Mouse (Mus musculus) midbrain, embryonic 12.5 days (tissue): ENCODE measurements around the gene Map2k3. TPM values are rescaled to one million over a fixed set of nuclear protein-coding genes. Genes with fewer than 3 reads are reported as not detected.
"Not testable (repeated sequence)": the region's sequence is repeated elsewhere in the genome, so short reads cannot be mapped to it uniquely, and the experiment has no call there.

Experiments used
- ATAC-seq: fragments of 200-750 bp; cut with Nextera tagmentation; 2 replicates; pipeline ENCODE4 v1.8.0; 2017; ENCODE audit warnings: low read depth, moderate TSS enrichment, moderate library complexity; ENCODE audit not compliant: low FRiP score
- H3K27ac ChIP-seq: fragments of 300-500 bp; sonication (generic); replicated peaks from 2 replicates; pipeline ENCODE4 v1.5.1; 2016; ENCODE audit warnings: mild to moderate bottlenecking
- H3K27me3 ChIP-seq: fragments of 300-500 bp; sonication (generic); 2 replicates; pipeline ENCODE4 v1.6.1; 2016; ENCODE audit warnings: mild to moderate bottlenecking
- H3K36me3 ChIP-seq: fragments of 300-500 bp; sonication (generic); 2 replicates; pipeline ENCODE4 v1.6.1; 2016
- H3K4me1 ChIP-seq: fragments of 300-500 bp; sonication (generic); 2 replicates; pipeline ENCODE4 v1.6.1; 2016
- H3K4me2 ChIP-seq: fragments of 300-500 bp; sonication (generic); replicated peaks from 2 replicates; pipeline ENCODE4 v1.6.1; 2016; ENCODE audit warnings: mild to moderate bottlenecking, moderate library complexity
- H3K4me3 ChIP-seq: fragments of 300-500 bp; sonication (generic); 2 replicates; pipeline ENCODE4 v1.5.1; 2016; ENCODE audit warnings: mild to moderate bottlenecking
- H3K9ac ChIP-seq: fragments of 300-500 bp; sonication (generic); replicated peaks from 2 replicates; pipeline ENCODE4 v1.6.1; 2016; ENCODE audit warnings: mild to moderate bottlenecking, moderate library complexity
- H3K9me3 ChIP-seq: fragments of 300-500 bp; sonication (generic); 2 replicates; pipeline ENCODE4 v1.6.1; 2016; ENCODE audit warnings: mild to moderate bottlenecking
- WGBS: fragments of 180-500 bp; shearing (Covaris S2); methylation state at CpG from one replicate; pipeline ENCODE4 v1.1.7; 2016; 5-methylcytosine and 5-hydroxymethylcytosine counted together
- polyA plus RNA-seq: library from polyadenylated mRNA; unstranded; fragments of >200 nt; fragmentation: Nextera tagmentation; extraction: Ambion mirVana; gene quantifications from 2 replicates; pipeline ENCODE4 v1.2.1, GENCODE M21; 2016

Map2k3 gene
- polyA plus RNA-seq: 39.2 and 41.9 TPM in 2 replicates

- H3K27me3 ChIP-seq: peaks cover 16% of the 10 kb centered on the region; the same call in 1 of the 2 replicates
- H3K9ac ChIP-seq: peak within 1 kb of the TSS; percentile 76
- peak within 1 kb of the TSS; percentile 78 for H3K4me3 ChIP-seq
- under 1% methylated on average over 44 of the region's 59 CpGs for WGBS
- H3K9me3 ChIP-seq: no peaks in the 10 kb centered on the region
- peak; percentile 96 for ATAC-seq
- H3K36me3 ChIP-seq: no peaks in the 10 kb centered on the region
- peak within 1 kb of the TSS; percentile 56 for H3K27ac ChIP-seq
- H3K4me2 ChIP-seq: peak within 1 kb of the TSS; percentile 84
- H3K4me1 ChIP-seq: peaks cover 37% of the 10 kb centered on the region
These were observed at the start of gene Map2k3 for GRCm38 (mm10) chr11:60931869-60932481. Map2k3 (plus strand) TSS chr11:60932033.

DNA sequence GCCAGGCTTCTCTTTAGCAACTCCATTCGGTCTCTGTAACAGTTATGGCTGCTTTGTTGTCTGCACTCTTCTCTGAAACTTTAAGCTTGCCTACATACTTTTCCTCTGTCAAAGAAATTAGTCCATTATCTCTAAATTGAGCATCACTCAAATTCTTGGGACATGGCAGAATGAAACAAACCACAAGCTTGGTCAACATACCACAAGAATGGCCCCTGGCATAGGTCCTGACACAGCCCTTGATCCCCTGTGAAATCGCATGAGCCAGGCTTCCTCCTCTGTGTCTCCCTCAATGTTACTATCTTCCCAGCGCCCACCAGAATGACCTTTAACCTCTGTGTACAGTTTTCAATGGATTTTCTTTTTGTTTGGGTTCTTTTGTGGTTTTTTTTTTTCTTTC, 49.4 kb upstream of the Map2k3 start:
- 73% methylated on average over 3 of the region's 3 CpGs for WGBS
- no peaks in the 10 kb centered on the region for H3K9me3 ChIP-seq
- no peak overlapping the region for H3K9ac ChIP-seq
- H3K36me3 ChIP-seq: no peaks in the 10 kb centered on the region
- H3K27me3 ChIP-seq: no peaks in the 10 kb centered on the region
- H3K27ac ChIP-seq: no peak overlapping the region
- ATAC-seq: no peak
- H3K4me2 ChIP-seq: no peak overlapping the region
- peaks cover 10% of the 10 kb centered on the region for H3K4me1 ChIP-seq
- no peak overlapping the region for H3K4me3 ChIP-seq

DNA sequence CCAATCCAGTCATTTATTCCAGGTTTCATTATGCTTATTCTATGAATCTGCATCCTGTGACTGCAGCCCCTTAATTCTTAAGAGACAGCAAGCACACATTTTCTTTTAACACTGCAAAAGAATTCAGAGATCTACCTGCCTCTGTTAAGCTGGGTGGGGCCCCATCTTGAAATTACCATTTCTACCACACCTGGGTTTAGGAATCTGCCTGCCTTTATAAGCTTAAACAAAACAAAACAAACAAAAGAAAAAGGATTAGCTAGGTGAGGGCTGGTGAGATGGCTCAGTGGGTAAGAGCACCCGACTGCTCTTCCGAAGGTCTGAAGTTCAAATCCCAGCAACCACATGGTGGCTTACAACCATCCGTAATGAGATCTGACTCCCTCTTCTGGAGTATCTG, 44.8 kb upstream of the Map2k3 start:
- not testable (repeated sequence) for H3K4me1 ChIP-seq, H3K9ac ChIP-seq, H3K27ac ChIP-seq, ATAC-seq, H3K36me3 ChIP-seq, H3K9me3 ChIP-seq, H3K4me3 ChIP-seq, H3K4me2 ChIP-seq, H3K27me3 ChIP-seq
- WGBS: 84% methylated on average over 3 of the region's 3 CpGs

- no peak for ATAC-seq
- no peak overlapping the region for H3K9ac ChIP-seq
- no peaks in the 10 kb centered on the region for H3K27me3 ChIP-seq
- H3K36me3 ChIP-seq: no peaks in the 10 kb centered on the region
- H3K27ac ChIP-seq: no peak overlapping the region
- H3K4me2 ChIP-seq: no peak overlapping the region
- WGBS: 68% methylated on average over 2 of the region's 2 CpGs
- no peaks in the 10 kb centered on the region for H3K9me3 ChIP-seq
- H3K4me3 ChIP-seq: no peak overlapping the region
- no peaks in the 10 kb centered on the region for H3K4me1 ChIP-seq
These were observed 42.0 kb upstream of the Map2k3 start for GRCm38 (mm10) chr11:60889861-60890260.

- H3K27me3 ChIP-seq: no peaks in the 10 kb centered on the region
- no peaks in the 10 kb centered on the region for H3K9me3 ChIP-seq
- H3K4me2 ChIP-seq: no peak overlapping the region
- H3K27ac ChIP-seq: no peak overlapping the region
- H3K4me3 ChIP-seq: no peak overlapping the region
- no peak overlapping the region for H3K9ac ChIP-seq
- no peak for ATAC-seq
- no peaks in the 10 kb centered on the region for H3K36me3 ChIP-seq
- H3K4me1 ChIP-seq: no peaks in the 10 kb centered on the region
- 72% methylated on average over 6 of the region's 6 CpGs for WGBS
These were observed 41.5 kb upstream of the Map2k3 start for GRCm38 (mm10) chr11:60890286-60890685.

- H3K4me2 ChIP-seq: no peak overlapping the region
- no peak overlapping the region for H3K4me3 ChIP-seq
- no peaks in the 10 kb centered on the region for H3K4me1 ChIP-seq
- no peak for ATAC-seq
- H3K9me3 ChIP-seq: no peaks in the 10 kb centered on the region
- H3K27me3 ChIP-seq: no peaks in the 10 kb centered on the region
- H3K27ac ChIP-seq: no peak overlapping the region
- H3K36me3 ChIP-seq: no peaks in the 10 kb centered on the region
- no peak overlapping the region for H3K9ac ChIP-seq
- 64% methylated on average over 3 of the region's 3 CpGs for WGBS
These were observed 41.1 kb upstream of the Map2k3 start for GRCm38 (mm10) chr11:60890744-60891143.

DNA sequence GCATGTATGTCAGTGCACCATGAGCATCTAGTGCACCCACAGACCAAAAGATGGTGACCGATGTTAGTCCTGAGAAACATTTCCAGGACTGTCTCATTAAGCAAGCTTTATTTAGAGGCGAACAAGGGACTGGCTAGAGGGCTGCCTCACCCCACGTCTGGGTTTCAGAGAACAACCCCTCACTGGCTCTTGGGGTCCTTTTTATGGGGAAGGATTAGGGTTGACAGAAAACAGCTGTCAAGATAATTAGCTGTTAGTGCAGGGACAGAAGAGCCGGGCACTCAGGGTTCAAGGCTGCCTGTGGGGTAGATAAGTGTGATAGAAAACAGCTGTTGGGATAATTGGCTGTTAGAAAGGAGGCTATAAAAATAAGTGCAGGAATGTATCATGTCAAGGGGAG, 35.9 kb upstream of the Map2k3 start:
- no peak overlapping the region for H3K4me2 ChIP-seq
- no peak overlapping the region for H3K27ac ChIP-seq
- H3K9ac ChIP-seq: no peak overlapping the region
- no peak overlapping the region for H3K4me3 ChIP-seq
- no peaks in the 10 kb centered on the region for H3K4me1 ChIP-seq
- H3K27me3 ChIP-seq: peaks cover 6% of the 10 kb centered on the region; the same call in 1 of the 2 replicates
- ATAC-seq: no peak
- WGBS: 41% methylated on average over 4 of the region's 4 CpGs
- H3K36me3 ChIP-seq: no peaks in the 10 kb centered on the region
- no peaks in the 10 kb centered on the region for H3K9me3 ChIP-seq

DNA sequence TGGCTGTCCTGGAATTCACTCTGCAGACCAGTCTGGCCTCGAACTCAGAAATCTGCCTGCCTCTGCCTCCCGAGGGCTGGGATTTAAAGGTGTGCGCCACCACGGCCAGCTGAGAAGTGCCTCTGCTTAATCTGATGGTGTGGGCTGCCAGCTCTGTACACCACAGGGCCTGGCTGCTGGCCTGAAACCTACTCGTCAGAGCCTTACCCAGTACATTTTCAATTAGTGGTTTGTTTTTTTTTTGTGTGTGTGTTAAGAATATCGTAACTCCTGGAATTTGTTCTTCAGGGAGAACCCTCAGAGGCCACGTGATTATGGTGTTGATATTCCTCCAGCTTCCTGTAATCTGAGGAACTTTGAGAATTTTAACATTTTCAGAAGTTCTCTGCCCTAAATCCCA, 29.8 kb upstream of the Map2k3 start:
- WGBS: 87% methylated on average over 7 of the region's 7 CpGs
- H3K27me3 ChIP-seq: peaks cover 3% of the 10 kb centered on the region; the same call in 1 of the 2 replicates
- no peak overlapping the region for H3K27ac ChIP-seq
- no peak for ATAC-seq
- peaks cover 36% of the 10 kb centered on the region for H3K36me3 ChIP-seq
- no peak overlapping the region for H3K4me2 ChIP-seq
- H3K9ac ChIP-seq: no peak overlapping the region
- H3K4me3 ChIP-seq: no peak overlapping the region
- H3K9me3 ChIP-seq: no peaks in the 10 kb centered on the region
- no peaks in the 10 kb centered on the region for H3K4me1 ChIP-seq

DNA sequence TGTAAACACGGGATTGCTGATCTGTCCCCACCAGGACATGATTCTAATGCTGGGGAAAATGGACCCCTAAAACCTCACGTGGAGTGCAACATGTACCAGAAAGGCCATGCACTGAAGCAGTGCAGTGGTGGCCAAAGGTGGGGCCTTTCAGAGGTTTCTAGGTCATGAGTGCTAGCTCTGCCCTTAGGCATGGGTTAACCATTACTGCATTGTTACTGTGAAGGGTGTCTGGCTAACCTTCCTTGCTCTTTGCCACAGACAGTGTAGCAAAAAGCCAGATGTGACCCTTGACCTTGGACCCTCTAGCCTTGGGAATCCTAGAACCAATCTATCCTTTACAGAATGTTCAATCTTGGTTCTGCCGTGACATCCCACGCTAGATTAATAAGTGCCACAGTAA, 29.3 kb upstream of the Map2k3 start:
- Histone ChIP-seq H3K9ac (no peak overlapping the region), H3K4me3 (no peak overlapping the region), H3K4me1 (no peaks in the 10 kb centered on the region), H3K27me3 (no peaks in the 10 kb centered on the region), H3K9me3 (no peaks in the 10 kb centered on the region), H3K36me3 (peaks cover 36% of the 10 kb centered on the region), H3K27ac (no peak overlapping the region), H3K4me2 (no peak overlapping the region)
- 80% methylated on average over 4 of the region's 4 CpGs for WGBS
- no peak for ATAC-seq

DNA sequence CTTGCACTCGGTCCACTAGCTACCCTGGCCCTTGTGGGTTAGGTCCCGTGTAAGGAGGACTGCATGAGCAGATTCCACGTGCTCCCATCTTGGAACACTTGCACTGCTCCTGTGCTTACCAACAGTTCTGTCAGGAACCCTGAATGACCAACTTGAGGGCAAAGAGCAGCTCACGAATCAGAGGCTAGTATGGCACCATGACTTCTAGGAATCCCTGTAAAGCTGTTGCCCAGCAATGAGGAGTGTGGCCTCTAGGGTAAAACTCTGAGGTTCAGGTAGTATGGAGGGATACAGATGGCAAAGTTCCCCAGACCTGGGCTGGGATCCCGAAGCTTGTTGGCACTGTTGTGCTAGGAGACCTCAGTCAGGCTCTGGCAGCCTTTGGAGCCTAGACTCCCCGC, 28.2 kb upstream of the Map2k3 start:
- no peak overlapping the region for H3K27ac ChIP-seq
- no peaks in the 10 kb centered on the region for H3K9me3 ChIP-seq
- H3K36me3 ChIP-seq: peaks cover 36% of the 10 kb centered on the region
- no peak for ATAC-seq
- 90% methylated on average over 6 of the region's 6 CpGs for WGBS
- H3K27me3 ChIP-seq: no peaks in the 10 kb centered on the region
- no peaks in the 10 kb centered on the region for H3K4me1 ChIP-seq
- H3K4me3 ChIP-seq: no peak overlapping the region
- no peak overlapping the region for H3K9ac ChIP-seq
- H3K4me2 ChIP-seq: no peak overlapping the region

- no peak overlapping the region for H3K4me2 ChIP-seq
- H3K9me3 ChIP-seq: no peaks in the 10 kb centered on the region
- 89% methylated on average over 10 of the region's 10 CpGs for WGBS
- H3K27me3 ChIP-seq: no peaks in the 10 kb centered on the region
- peaks cover 36% of the 10 kb centered on the region for H3K36me3 ChIP-seq
- no peaks in the 10 kb centered on the region for H3K4me1 ChIP-seq
- H3K27ac ChIP-seq: no peak overlapping the region
- H3K9ac ChIP-seq: no peak overlapping the region
- no peak for ATAC-seq
- no peak overlapping the region for H3K4me3 ChIP-seq
These were observed 26.3 kb upstream of the Map2k3 start for GRCm38 (mm10) chr11:60905407-60906120.

GRCm38 (mm10) chr11:60906449-60906848, 25.4 kb upstream of the Map2k3 start:
- H3K9me3 ChIP-seq: no peaks in the 10 kb centered on the region
- no peak overlapping the region for H3K27ac ChIP-seq
- H3K9ac ChIP-seq: no peak overlapping the region
- H3K27me3 ChIP-seq: no peaks in the 10 kb centered on the region
- H3K4me2 ChIP-seq: no peak overlapping the region
- H3K4me1 ChIP-seq: 0 out of 2 replicates have a peak, but pooled peaks cover 2% of the 10 kb centered on the region
- H3K4me3 ChIP-seq: no peak overlapping the region
- no peak for ATAC-seq
- 93% methylated on average over 4 of the region's 4 CpGs for WGBS
- peaks cover 36% of the 10 kb centered on the region for H3K36me3 ChIP-seq
